Mouse (Mus musculus) mesoderm, embryonic 11.5 days (tissue): ENCODE measurements around the gene Tlr9.

Source experiments
- DNase-seq: peaks from one replicate; pipeline ENCODE4 v3.0.0-alpha.2; 2012; ENCODE audit warnings: low read depth, low spot score

Tlr9 gene

GRCm38 (mm10) chr9:106203990-106204851 is 18.2 kb upstream of the Tlr9 start:
- no peak for DNase-seq

- no peak for DNase-seq
These were observed 16.6 kb upstream of the Tlr9 start for GRCm38 (mm10) chr9:106205713-106206290.

GRCm38 (mm10) chr9:106206515-106206914 is 15.9 kb upstream of the Tlr9 start:
- DNase-seq, result no peak

GRCm38 (mm10) chr9:106208181-106208580 is 14.2 kb upstream of the Tlr9 start:
- no peak for DNase-seq

GRCm38 (mm10) chr9:106209954-106210353 is 12.4 kb upstream of the Tlr9 start:
- no peak for DNase-seq

GRCm38 (mm10) chr9:106210853-106211609 is 11.4 kb upstream of the Tlr9 start:
- DNase-seq, result no peak

GRCm38 (mm10) chr9:106211680-106212593 is 10.5 kb upstream of the Tlr9 start:
- DNase-seq, result peak; percentile 97

GRCm38 (mm10) chr9:106212594-106212981 is 9.8 kb upstream of the Tlr9 start:
- no peak for DNase-seq

GRCm38 (mm10) chr9:106215341-106216125 is 6.9 kb upstream of the Tlr9 start:
- DNase-seq, result no peak

- DNase-seq, result no peak
These were observed 5.4 kb upstream of the Tlr9 start for GRCm38 (mm10) chr9:106216971-106217370.

GRCm38 (mm10) chr9:106220894-106221523 is 1.4 kb upstream of the Tlr9 start:
- no peak for DNase-seq

- DNase-seq, result no peak
These were observed 596 bp downstream of the Tlr9 start for GRCm38 (mm10) chr9:106222994-106223393.

GRCm38 (mm10) chr9:106225469-106226150 is 3.2 kb downstream of the Tlr9 start:
- DNase-seq, result no peak

GRCm38 (mm10) chr9:106226151-106226682 is 3.8 kb downstream of the Tlr9 start:
- no peak for DNase-seq

GRCm38 (mm10) chr9:106227790-106228429 is 5.5 kb downstream of the Tlr9 start:
- DNase-seq, result no peak

- DNase-seq, result no peak
These were observed 7.8 kb downstream of the Tlr9 start for GRCm38 (mm10) chr9:106230051-106230733.

GRCm38 (mm10) chr9:106230734-106231106 is 8.3 kb downstream of the Tlr9 start:
- DNase-seq, result no peak

GRCm38 (mm10) chr9:106231220-106231619 is 8.8 kb downstream of the Tlr9 start:
- no peak for DNase-seq
